Mouse (Mus musculus): ENCODE results near the gene Gzmm.

GRCm38 (mm10) chr10:79661861-79662260 lies 27.0 kb upstream of the Gzmm start:
- TF ChIP-seq CTCF (IDR thresholded peaks at IDR 0.05; ENCODE audit: control insufficient read depth, insufficient read depth, insufficient read length) = no peak
- no peak for TF ChIP-seq USF1 (IDR thresholded peaks at IDR 0.05; ENCODE audit: low read depth)
- TF ChIP-seq MAX (IDR thresholded peaks at IDR 0.05) = no peak
- TF ChIP-seq CEBPB (IDR thresholded peaks at IDR 0.05; ENCODE audit: low read depth) = no peak
- TF ChIP-seq MYOG (IDR thresholded peaks at IDR 0.05; ENCODE audit: control insufficient read depth, extremely low read depth, insufficient read length) = no peak

All from C2C12 (cell line).